Mouse (Mus musculus) neutrophil, adult 59 days (primary cell): ENCODE data around the gene Fthl17c. TPM values are rescaled to one million over a fixed set of nuclear protein-coding genes. Genes with fewer than 3 reads are reported as not detected.

ENCODE experiments used
- total RNA-seq, 2 experiments: library from RNA; stranded (reverse); gene quantifications; 1 replicate in 1 of 2; 2 replicates in 1 of 2; pipeline ENCODE4 v1.2.4; 2023

The Fthl17c gene
- total RNA-seq: not detected

DNA sequence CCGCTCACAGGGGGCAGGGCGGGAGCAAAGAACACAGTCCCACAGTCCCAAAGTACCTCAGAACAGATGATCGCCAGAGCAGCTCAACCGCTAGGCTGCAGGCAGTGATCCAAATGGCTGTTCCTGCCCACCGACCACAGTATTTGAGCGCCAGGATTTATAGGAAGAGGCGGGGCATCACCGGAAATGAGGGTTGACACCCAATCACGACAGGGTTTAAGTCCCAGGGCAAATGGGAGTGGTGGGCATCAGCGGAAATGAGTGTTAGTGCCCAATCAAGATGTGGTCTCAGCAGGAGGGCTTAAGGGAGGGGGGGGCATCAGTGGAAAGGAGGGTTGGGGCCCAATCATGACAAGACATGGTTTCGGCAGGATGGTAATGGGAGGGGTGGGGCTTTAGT is at the start of gene Fthl17c:
Gene Fthl17c, minus strand, starts transcription at position 101 of the 400 bp plus-strand sequence.

DNA sequence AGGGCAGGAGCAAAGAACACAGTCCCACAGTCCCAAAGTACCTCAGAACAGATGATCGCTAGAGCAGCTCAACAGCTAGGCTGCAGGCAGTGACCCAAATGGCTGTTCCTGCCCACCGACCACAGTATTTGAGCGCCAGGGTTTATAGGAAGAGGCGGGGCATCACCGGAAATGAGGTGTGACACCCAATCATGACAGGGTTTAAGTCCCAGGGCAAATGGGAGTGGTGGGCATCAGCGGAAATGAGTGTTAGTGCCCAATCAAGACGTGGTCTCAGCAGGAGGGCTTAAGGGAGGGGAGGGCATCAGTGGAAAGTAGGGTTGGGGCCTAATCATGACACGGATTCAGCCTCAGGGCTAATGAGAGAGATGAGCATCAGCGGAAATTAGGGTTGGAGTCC is 10.3 kb upstream of the Fthl17c start, which contains the start of gene Fthl17d:
Gene Fthl17d, minus strand, starts transcription at position 101 of the 400 bp plus-strand sequence.

DNA sequence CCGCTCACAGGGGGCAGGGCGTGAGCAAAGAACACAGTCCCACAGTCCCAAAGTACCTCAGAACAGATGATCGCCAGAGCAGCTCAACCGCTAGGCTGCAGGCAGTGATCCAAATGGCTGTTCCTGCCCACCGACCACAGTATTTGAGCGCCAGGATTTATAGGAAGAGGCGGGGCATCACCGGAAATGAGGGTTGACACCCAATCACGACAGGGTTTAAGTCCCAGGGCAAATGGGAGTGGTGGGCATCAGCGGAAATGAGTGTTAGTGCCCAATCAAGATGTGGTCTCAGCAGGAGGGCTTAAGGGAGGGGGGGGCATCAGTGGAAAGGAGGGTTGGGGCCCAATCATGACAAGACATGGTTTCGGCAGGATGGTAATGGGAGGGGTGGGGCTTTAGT is 13.5 kb downstream of the Fthl17c start, which contains the start of gene Fthl17b:
Gene Fthl17b, minus strand, starts transcription at position 101 of the 400 bp plus-strand sequence.

Other genes with a start within 250 kb of the Fthl17c start
- gene Ssx9, start 228.1 kb downstream of the Fthl17c start, total RNA-seq: not detected
- gene Ssxb5, start 172.9 kb downstream of the Fthl17c start, total RNA-seq: not detected
- gene Gm6592, start 132.6 kb downstream of the Fthl17c start, total RNA-seq: not detected
- not detected for gene Gm5751, start 102.3 kb downstream of the Fthl17c start, total RNA-seq
- under 1 TPM; 0.29 to 0.44 TPM for gene B630019K06Rik, start 84.2 kb downstream of the Fthl17c start, total RNA-seq
- not detected for gene Fthl17b, start 13.6 kb downstream of the Fthl17c start, total RNA-seq
- gene Fthl17d, start 10.2 kb upstream of the Fthl17c start, total RNA-seq: not detected
- not detected for gene Fthl17e, start 56.9 kb upstream of the Fthl17c start, total RNA-seq
- not detected for gene Fthl17f, start 86.5 kb upstream of the Fthl17c start, total RNA-seq
- not detected for gene 4930402K13Rik, start 128.0 kb upstream of the Fthl17c start, total RNA-seq
- gene Lancl3, start 223.3 kb upstream of the Fthl17c start, total RNA-seq: not detected